Mouse (Mus musculus): Measurements from ENCODE around the gene Hoxb5.

GRCm38 (mm10) chr11:96319071-96319902, 16.2 kb downstream of the Hoxb5 start:
- TF ChIP-seq TAL1 (IDR thresholded peaks at IDR 0.05; ENCODE audit: low read length) = no peak
- TF ChIP-seq GATA1 (IDR thresholded peaks at IDR 0.05; ENCODE audit: low read length) = no peak

All from erythroblast, embryonic 14.5 days (primary cell).